Mouse (Mus musculus): ENCODE measurements around the gene Il21r.

The Il21r gene

DNA sequence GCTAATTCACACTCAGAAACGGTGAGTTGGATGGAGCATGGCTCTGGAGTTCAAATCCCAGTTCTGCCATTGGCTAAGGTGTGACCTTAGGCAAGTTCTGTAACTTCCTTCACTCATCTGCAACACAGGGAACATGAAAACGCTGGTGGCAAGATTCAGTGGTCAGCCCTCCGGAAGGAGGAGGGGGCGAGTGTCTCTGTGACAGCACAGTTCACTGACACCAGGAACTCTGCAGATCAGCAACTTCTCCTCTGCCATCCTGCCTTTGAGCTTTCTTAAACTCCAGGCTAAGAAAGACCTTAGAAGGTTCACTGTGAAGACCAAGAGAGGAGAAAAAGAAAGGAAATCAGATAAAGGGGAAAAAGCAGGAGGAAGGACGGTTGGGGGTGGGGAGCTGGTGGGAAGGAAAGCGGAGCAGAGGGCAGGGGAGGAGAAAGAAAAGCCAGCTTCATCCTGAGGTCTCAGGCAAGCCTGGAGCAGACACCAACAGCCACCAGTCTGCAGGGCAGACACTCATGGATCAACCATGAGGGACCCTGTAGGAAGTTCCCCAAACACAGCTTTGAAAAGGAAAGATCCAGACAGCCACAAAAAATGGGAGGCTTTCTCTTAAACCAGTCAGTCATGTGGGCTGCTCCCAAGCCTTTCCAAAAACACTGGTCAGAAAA lies 2.5 kb upstream of the Il21r start:
- no peak for DNase-seq (ENCODE audit: low spot score in 2 of 2)

DNA sequence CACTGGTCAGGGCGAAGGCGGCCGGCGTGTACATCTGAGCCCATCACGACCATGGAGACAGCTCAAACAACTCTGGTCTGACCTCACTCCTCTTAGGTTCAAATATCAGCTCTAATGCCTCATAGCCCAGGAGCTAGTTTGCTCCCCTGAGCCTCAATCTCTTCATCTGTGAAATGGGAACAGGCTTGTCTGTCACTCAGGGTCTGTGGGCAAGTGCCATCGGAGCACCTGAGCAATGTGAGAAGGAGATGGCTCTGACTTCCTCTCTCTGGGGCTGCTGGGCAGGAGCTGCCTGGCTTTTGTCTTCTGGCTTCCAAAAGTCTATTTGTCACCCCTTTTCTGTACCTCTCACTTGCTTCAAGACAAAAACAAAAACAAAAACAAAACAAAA lies 2.0 kb upstream of the Il21r start:
- DNase-seq (ENCODE audit: low spot score in 2 of 2), result no peak

GRCm38 (mm10) chr7:125601821-125602448 lies 1.3 kb upstream of the Il21r start:
- no peak for DNase-seq (ENCODE audit: low spot score in 2 of 2)

DNA sequence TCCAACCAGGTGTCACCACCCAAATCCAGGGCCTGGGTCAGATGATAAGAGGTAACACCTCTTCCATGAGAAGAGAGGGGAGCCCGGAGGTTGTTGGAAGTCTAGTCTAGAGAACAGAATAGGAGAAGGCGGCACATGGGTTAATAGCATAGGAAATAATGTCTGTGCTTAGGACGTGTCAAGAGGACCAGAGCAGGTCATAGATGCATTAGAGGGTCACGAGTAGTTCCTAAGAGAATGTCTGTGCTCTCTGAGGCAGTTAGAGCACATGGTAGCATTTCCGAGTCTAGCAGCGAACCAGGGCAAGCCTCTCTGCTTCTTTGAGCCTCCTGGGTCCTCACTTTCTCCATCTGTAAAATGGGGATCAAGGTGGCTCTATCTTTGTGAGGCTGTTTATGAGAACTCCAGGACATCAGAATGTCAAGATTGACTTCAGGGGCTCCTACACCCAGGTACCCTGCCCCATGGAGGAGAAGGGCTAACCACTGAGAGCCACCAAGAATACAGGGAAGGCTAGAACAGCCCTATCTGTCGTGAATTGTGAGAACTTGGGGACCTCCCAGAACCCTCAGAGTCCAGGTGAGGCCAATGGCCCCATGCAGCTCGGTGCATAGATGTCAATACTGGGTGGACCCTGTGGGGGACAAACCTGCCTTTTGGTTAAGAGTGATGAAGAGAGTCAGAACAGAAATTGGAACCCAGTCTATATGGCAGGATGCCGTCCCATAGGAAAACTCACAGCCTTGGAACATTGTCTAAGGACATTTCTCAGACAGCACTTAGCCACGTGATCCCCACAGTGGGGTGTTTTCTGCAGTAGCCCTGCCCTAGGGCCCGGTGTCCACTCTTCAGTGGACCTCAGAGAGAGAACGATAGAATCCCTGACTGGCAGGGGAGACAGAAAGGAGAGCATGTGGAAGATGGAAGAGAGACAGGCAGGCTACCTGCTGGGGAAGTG lies 1.4 kb downstream of the Il21r start:
- DNase-seq (ENCODE audit: low spot score in 2 of 2), result no peak

DNA sequence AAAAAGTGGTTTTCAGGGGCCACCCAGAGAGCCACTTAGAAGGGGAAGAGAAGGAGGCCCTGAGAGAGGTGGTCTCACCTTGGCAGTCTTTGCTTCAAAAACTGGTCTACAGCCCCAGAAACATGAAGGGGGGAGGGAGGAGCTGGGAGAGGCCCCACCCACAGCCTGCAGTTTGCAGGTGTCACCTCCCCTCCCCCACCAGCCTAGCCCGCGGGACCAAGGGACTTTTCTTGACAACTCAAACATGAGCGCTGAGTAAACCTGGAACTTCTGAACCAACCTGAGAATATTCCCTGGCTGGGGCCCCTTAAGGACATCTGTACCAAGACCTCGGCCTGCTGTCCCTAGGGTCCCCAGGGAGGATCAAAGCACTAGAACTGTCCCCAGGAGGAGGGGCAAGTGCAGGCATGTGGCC lies 2.5 kb downstream of the Il21r start:
- DNase-seq (ENCODE audit: low spot score in 2 of 2), result no peak

DNA sequence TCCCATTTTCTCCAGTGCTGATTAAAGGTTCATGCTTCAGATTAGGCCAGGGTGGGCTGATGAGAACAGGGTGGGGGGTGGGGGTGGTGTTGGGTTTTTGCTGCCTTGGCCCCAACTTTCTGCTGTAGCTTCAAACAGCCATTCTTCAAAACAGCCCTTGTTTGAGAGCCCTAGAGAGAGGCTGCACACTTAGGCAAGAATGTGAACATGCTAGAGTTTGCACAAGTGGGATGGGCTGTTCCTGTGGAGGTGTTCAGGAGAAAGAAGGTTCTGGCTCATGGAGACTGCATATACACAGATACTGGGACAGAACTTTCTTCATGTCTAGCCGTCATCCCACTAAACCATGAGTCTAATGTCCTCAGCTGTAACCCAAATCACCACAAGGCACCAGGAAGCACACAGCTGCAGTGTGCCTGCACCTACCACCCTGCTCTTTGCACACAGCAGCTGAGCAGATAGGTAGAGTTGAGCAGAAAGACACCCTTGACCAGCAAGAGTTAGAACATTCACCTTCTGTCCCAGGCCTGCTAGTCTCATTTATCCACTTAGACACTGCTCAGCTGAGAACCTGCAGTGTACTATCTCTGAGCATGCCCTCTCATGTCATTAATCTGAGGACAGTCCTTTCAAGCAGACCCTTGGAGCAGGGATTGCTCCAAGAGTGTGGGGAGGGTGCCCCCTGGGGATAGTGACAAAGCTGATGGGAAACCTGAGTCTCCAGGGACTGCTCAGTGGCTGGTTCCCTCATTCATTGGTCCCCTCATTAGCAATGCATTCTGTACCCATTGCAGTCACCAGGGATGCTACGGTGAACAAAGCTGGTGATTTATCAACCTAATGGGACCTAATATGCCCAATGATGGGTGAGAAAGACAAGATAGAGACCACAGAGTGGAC lies 3.3 kb downstream of the Il21r start:
- no peak for DNase-seq (ENCODE audit: low spot score in 2 of 2)

- no peak for DNase-seq (ENCODE audit: low spot score in 2 of 2)
Measured at GRCm38 (mm10) chr7:125607384-125608182, 4.4 kb downstream of the Il21r start.

DNA sequence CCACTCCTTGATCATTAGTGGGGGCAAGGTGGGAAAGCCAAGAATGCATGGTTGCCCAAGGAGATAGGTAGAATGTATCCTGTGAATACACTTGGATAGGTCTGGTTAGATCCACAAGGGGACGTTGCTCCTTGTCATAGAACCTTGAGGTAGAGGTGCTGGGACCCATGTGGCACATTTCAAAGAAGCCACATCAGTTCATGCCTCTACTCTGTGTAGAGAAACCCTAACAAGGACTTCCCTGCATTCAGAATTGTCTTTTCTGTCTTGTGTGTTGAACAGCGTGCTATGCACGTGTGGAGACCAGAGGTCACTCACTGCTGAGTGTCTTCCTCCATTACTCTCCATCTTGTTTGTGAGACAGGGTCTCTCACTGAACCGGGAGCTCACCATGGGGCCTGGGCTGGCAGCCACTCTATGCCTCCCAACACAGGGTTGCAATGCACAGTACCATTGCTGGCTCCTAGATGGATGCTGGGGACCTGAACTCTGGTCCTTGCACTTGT lies 5.0 kb downstream of the Il21r start:
- DNase-seq (ENCODE audit: low spot score in 2 of 2), result no peak

- DNase-seq (ENCODE audit: low spot score in 2 of 2), result no peak
Measured at GRCm38 (mm10) chr7:125613579-125613978, 10.3 kb downstream of the Il21r start.

DNA sequence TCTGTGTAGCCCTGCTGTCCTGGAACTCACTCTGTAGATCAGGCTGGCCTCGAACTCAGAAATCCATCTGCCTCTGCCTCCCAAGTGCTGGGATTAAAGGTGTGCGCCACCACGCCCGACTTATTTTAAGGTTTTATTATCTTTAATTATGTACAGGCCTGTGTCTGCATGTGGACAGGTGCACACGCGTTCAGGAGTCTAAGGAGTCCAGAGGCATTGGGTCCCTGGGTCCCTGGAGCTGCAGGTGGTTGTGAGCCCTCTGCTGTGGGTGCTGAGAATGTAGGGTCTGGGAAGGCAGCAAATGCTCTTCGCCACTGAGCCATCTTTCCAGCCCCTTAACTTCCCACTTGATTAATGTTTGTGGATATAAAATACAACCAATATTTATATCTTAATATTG lies 12.2 kb downstream of the Il21r start:
- DNase-seq (ENCODE audit: low spot score in 2 of 2), result no peak

DNA sequence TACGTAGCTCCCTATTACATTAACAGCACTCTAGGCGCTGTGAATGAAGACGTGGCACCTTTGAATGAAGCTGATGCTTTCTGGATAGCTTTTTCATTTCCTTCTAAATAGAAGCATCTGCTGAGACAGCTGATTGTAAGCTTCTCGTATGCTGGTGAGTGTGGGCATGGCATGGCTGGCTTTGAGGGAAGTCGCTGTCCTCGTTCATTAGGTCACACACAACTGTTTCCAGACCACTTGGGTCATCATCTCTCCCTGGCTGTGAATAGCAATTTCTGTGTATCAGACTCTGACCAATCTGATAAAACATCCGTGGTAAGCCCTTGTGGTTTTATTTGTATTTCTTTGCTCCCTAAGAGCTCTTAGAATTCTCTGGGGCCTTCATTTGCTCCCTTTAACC lies 14.8 kb downstream of the Il21r start:
- no peak for DNase-seq (ENCODE audit: low spot score in 2 of 2)

DNA sequence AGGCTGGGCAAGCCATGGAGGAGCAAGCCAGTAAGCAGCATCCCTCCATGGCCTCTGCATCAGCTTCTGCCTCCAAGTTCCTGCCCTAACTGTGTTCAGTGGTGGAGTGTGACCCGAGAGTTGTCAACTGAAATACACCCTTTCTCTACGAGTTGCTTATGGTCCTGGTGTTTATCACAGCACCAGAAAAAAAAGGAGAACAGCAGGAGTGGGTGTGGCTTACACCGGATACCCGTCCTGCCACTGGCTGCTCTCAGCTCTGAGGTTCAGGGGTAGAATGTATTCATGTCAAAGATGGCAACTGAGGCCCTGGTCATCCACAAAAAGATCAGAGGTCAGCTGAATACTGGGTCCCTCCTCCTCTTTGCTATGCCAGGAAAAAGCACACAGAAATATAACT lies 16.8 kb downstream of the Il21r start:
- DNase-seq (ENCODE audit: low spot score in 2 of 2), result no peak

DNA sequence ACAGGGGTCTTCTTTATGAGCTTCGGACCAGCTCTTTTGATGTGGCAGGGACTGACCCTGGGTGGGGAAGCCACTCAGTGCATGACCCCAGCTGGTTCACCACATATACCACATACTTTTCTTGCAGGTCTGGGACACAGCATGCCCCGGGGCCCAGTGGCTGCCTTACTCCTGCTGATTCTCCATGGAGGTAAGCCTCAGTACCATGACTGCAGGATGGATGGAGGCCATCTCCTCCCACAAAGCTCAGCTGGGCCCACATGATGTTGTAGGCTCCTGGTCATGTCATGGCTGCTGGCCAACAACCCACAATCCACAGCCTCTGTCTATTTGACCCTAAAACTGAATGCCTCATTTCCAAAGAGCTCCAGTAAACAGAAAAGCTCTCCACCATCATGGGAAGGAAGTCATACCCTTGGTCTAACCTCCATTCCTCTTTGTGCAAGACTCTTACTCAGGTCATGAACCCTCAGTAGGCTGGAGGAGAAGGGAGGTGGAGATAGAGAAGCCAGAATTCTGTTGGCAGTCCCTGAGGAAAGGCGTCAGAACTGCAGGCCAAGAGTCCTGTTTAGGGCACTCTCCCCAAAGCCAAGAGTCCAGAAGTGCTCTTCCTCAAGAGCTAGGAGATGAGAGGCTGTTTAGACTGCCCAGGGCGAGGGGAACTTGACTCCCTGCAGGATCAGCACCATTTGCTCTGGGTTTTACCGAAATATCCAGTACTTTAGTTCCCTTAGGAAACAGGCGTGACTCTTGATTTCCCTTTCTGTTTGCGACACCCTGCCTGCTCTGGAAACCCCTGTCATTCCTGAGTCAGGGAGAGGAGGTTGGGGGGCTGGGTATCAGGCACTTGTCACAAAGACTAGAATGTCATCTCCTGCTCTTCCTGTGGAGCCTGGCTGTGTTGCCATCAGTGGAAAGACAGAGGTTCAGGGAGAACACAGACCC lies 19.8 kb downstream of the Il21r start:
- no peak for DNase-seq (ENCODE audit: low spot score in 2 of 2)

DNA sequence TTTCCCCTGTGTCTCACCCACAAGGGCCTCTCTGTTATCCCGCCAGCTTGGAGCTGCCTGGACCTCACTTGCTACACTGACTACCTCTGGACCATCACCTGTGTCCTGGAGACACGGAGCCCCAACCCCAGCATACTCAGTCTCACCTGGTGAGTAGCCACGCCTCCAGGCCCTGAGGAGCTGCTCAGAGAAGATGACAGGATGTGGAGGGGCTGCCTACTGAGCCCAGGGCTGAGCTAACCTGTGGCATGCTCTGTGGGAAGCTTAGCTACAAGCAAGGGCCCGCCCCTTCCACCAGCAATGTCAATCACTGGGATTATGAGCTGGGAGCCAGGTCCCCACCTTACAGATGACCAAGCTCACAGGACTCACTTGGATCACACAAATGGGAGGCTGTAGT lies 22.0 kb downstream of the Il21r start:
- DNase-seq (ENCODE audit: low spot score in 2 of 2), result no peak

GRCm38 (mm10) chr7:125625829-125626228 lies 22.6 kb downstream of the Il21r start:
- DNase-seq (ENCODE audit: low spot score in 2 of 2), result no peak

DNA sequence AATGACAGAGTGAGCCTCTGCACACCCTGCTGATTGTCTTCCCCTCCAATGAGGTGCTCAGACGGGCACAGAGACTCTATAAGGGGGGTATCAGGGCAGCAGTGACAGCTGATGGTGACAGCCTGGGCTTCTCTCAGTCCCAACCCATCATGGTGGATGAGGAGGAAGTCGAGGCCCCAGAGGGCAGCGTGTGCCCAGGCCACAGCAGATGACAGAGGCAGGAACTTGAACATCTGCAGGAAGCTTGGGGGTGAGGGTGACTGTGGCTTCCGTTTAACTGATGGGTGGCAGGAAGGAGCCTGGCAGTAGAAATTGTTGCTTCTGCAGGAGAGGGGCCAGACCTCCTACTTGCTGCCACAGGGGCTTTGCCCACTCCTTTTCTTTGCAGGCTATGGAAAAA lies 27.1 kb downstream of the Il21r start:
- DNase-seq (ENCODE audit: low spot score in 2 of 2), result no peak

GRCm38 (mm10) chr7:125630989-125631388 lies 27.8 kb downstream of the Il21r start:
- no peak for DNase-seq (ENCODE audit: low spot score in 2 of 2)

DNA sequence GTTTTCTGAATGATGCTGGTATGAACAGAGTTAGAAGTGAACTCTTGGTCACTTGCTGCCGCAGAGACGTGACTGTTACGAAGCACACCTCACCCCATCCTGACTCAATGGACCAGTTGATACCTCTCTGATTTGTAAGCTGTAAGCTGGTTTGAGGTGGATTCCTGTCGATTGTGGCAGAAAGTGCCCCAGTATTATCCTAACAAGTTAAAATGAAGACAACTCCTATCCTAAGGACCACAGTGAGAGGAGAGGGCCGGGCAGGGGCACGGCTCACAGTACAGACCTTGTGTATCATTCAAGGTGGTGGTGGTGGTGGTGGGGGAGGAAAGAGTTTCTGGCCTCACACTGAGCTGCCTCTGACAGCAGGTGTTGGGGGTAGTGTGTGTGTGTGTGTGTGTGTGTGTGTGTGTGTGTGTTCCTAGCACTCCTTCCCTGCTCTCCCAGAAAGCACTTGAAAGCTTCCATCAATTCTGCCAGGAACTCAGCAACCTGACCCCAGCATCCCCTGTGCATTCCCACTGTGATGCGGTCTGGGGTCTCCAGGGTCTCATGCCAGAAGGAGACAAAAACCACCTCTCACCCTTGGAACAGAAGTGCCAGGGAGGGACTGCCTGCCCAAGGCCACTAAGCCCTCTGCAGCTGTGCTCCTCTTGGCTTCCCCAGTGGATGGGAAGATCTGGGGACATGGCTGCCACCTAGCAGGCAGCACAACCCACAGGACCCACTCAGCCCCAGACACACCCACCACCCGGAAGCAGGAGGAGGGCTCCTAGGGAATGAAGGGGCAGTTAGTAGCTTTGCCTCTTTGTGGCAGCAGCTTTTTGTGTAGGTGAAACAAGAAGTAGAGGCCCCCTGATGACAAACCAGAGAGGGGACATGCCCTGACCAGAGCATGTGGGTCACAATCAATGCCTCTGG lies 34.3 kb downstream of the Il21r start:
- DNase-seq (ENCODE audit: low spot score in 2 of 2), result no peak

Data from urinary bladder, postnatal 4 days (tissue).